Mouse (Mus musculus): ENCODE measurements around the gene Clmp. TPM values are rescaled to one million over a fixed set of nuclear protein-coding genes. Genes with fewer than 3 reads are reported as not detected.

The Clmp gene
- polyA plus RNA-seq, 1 experiment: 3.5 TPM

DNA sequence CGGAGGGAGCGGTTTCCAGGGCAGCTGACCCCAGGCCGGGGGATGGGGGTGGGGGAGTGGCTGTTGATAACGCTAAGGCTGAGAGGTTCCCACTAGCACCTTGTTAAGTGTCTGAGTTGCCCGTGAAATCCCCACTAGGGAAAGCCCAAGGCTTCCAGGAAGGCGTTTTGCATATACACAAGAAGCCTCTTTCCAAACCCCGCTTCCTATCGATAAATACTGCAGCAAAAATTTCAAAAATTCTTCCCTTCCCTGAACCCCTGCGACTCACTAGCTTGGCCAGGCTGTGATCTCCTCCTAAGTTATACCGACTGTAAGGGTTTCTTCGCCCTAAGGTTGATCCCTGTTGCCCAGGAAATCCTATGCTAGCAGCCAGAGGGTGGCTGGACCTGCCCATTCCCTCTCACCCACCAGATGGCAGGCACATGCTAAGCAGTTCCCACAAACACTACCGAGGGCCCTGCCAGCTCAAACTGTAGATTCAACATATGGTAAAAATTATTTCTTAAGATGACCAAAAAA lies 71.4 kb downstream of the Clmp start:
- no peaks in the 10 kb centered on the region for H3K4me1 ChIP-seq (ENCODE audit: control insufficient read depth, insufficient read depth, low read length)
- H3K9me3 ChIP-seq (replicated peaks; ENCODE audit: control insufficient read depth, insufficient read depth, low read length, poor library complexity, severe bottlenecking): no peaks in the 10 kb centered on the region
- peak overlapping the region; percentile 27 for H3K4me3 ChIP-seq (ENCODE audit: low read depth, low read length)
- H3K36me3 ChIP-seq (ENCODE audit: control insufficient read depth, insufficient read depth, low read length, poor library complexity, severe bottlenecking): no peaks in the 10 kb centered on the region
- H3K9ac ChIP-seq (ENCODE audit: low read depth, poor library complexity, severe bottlenecking): peak overlapping the region; percentile 37
- peak overlapping the region; percentile 35; the same call in 1 of the 2 replicates for H3K27ac ChIP-seq (ENCODE audit: insufficient read depth, low read length)
- no peaks in the 10 kb centered on the region for H3K27me3 ChIP-seq (ENCODE audit: control insufficient read depth, insufficient read depth, low read length, poor library complexity, severe bottlenecking)
- TF ChIP-seq POLR2A (IDR thresholded peaks at IDR 0.05; ENCODE audit: insufficient read depth, low read length) (no peak), EP300 (IDR thresholded peaks at IDR 0.05; ENCODE audit: insufficient read depth, low read depth, low read length) (0 out of 2 replicates have a peak, but pooled peaks have one; percentile 6), CTCF (IDR thresholded peaks at IDR 0.05; ENCODE audit: low read depth, low read length) (peak; percentile 43)

DNA sequence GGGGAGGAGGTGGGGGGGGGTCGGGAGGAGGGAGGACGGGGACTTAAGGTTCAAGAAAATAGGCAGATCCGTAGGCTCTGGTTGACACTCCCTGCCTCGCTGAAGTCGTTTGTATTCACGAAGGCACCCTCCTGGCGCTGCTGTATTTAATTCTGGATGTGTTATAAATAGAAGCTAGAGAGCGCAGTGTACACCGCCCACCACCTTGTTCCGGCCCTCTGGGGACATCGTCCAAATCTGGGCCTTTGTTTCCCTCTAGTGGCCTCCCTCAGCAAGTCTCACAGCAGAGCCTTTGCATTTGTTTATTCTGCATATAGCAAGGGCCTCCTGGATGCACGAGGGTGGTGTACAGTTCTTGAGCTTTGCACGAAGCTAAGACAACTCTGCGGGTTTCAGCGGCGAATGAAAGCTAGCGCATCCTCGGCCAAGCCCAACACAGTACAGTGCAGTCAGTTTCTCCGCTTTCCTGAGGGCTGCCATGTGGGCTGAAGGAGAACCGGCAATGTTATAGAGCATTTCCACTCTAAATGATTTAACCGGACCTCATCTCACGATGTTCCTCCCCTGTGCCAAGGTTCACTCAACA lies 72.0 kb downstream of the Clmp start:
- Histone ChIP-seq H3K4me3 (ENCODE audit: low read depth, low read length) (peak overlapping the region; percentile 46), H3K27ac (ENCODE audit: insufficient read depth, low read length) (peak overlapping the region; percentile 39; the same call in 1 of the 2 replicates), H3K9me3 (replicated peaks; ENCODE audit: control insufficient read depth, insufficient read depth, low read length, poor library complexity, severe bottlenecking) (no peaks in the 10 kb centered on the region), H3K9ac (ENCODE audit: low read depth, poor library complexity, severe bottlenecking) (peak overlapping the region; percentile 37), H3K4me1 (ENCODE audit: control insufficient read depth, insufficient read depth, low read length) (no peaks in the 10 kb centered on the region), H3K27me3 (ENCODE audit: control insufficient read depth, insufficient read depth, low read length, poor library complexity, severe bottlenecking) (no peaks in the 10 kb centered on the region), H3K36me3 (ENCODE audit: control insufficient read depth, insufficient read depth, low read length, poor library complexity, severe bottlenecking) (no peaks in the 10 kb centered on the region)
- 0 out of 2 replicates have a peak, but pooled peaks have one; percentile 35 for TF ChIP-seq EP300 (IDR thresholded peaks at IDR 0.05; ENCODE audit: insufficient read depth, low read depth, low read length)
- peak; percentile 65 for TF ChIP-seq CTCF (IDR thresholded peaks at IDR 0.05; ENCODE audit: low read depth, low read length)
- TF ChIP-seq POLR2A (IDR thresholded peaks at IDR 0.05; ENCODE audit: insufficient read depth, low read length): no peak

DNA sequence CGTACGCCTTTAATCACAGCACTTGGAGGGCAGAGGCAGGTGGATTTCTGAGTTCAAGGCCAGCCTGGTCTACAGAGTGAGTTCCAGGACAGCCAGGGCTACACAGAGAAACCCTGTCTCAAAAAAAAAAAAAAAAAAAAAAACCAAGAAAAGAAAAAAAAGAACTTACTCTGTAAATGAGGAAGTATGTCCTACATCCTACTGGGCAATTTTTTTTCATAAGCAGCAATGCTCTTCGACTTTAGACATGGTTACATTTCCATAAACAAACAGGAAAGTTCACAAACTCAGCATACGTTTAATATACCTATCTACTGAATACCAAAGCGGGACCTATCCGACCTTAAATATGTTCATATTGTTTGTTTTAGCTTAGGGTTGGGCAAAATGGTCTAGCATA lies 76.6 kb downstream of the Clmp start:
- Histone ChIP-seq H3K36me3 (ENCODE audit: control insufficient read depth, insufficient read depth, low read length, poor library complexity, severe bottlenecking) (no peaks in the 10 kb centered on the region), H3K4me1 (ENCODE audit: control insufficient read depth, insufficient read depth, low read length) (peaks cover 2% of the 10 kb centered on the region), H3K4me3 (ENCODE audit: low read depth, low read length) (no peak overlapping the region), H3K27me3 (ENCODE audit: control insufficient read depth, insufficient read depth, low read length, poor library complexity, severe bottlenecking) (no peaks in the 10 kb centered on the region), H3K9me3 (replicated peaks; ENCODE audit: control insufficient read depth, insufficient read depth, low read length, poor library complexity, severe bottlenecking) (no peaks in the 10 kb centered on the region), H3K9ac (ENCODE audit: low read depth, poor library complexity, severe bottlenecking) (no peak overlapping the region), H3K27ac (ENCODE audit: insufficient read depth, low read length) (no peak overlapping the region)
- TF ChIP-seq POLR2A (IDR thresholded peaks at IDR 0.05; ENCODE audit: insufficient read depth, low read length): no peak
- TF ChIP-seq EP300 (IDR thresholded peaks at IDR 0.05; ENCODE audit: insufficient read depth, low read depth, low read length): no peak
- no peak for TF ChIP-seq CTCF (IDR thresholded peaks at IDR 0.05; ENCODE audit: low read depth, low read length)

DNA sequence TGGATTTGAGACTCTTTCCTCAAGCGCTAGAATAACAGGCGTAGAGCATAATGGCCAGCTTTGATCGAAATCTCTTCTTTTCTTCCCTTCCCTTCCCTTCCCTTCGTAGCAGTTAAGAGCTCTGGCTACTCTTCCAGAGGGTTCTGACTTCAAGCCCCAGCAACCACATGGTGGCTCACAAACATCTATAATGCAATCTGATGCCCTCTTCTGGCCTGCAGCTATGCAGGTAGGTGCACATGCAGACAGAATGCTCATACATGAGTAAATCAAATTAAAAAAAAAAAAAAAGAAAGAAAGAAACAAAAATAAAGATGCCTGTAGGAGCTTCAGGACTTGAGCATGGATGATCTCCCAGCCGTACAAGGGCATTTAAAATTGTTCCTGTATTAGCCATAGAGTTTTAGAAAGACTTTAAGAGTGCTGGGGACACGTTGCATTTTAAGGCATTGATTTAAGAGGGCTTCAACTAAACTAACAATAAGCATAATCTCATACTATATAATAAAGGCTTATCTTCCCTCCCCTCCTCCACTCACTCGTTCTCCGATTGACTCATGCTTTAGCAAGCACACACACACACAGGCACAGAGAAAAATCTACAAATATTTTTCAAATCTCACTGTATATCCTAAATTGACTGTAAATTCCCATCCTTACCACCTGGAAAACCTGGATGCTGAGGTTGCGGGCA lies 79.3 kb downstream of the Clmp start:
- no peak for TF ChIP-seq POLR2A (IDR thresholded peaks at IDR 0.05; ENCODE audit: insufficient read depth, low read length)
- TF ChIP-seq CTCF (IDR thresholded peaks at IDR 0.05; ENCODE audit: low read depth, low read length): no peak
- TF ChIP-seq EP300 (IDR thresholded peaks at IDR 0.05; ENCODE audit: insufficient read depth, low read depth, low read length): no peak
- no peaks in the 10 kb centered on the region for H3K36me3 ChIP-seq (ENCODE audit: control insufficient read depth, insufficient read depth, low read length, poor library complexity, severe bottlenecking)
- no peaks in the 10 kb centered on the region for H3K27me3 ChIP-seq (ENCODE audit: control insufficient read depth, insufficient read depth, low read length, poor library complexity, severe bottlenecking)
- H3K4me3 ChIP-seq (ENCODE audit: low read depth, low read length): peak overlapping the region; percentile 34
- H3K9me3 ChIP-seq (replicated peaks; ENCODE audit: control insufficient read depth, insufficient read depth, low read length, poor library complexity, severe bottlenecking): no peaks in the 10 kb centered on the region
- peak overlapping the region; percentile 94 for H3K27ac ChIP-seq (ENCODE audit: insufficient read depth, low read length)
- peaks cover 2% of the 10 kb centered on the region for H3K4me1 ChIP-seq (ENCODE audit: control insufficient read depth, insufficient read depth, low read length)
- H3K9ac ChIP-seq (ENCODE audit: low read depth, poor library complexity, severe bottlenecking): peak overlapping the region; percentile 77

DNA sequence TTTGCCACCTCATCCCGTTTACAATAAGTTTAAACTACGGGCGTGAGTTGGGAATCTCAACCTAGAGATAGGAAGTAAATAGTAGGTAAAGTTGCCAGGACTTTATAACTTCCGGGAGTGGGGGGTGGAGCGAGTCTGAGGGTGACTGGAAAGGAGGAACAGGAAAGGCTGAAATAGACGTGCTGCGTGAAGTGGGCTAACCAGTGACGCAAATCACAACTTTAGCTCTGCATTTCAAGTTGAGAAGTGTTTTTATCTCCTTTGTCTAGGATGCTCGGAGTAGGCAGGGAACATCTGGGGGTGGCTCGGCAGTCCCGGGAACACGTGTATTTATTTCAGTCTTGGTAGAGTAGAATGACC lies 79.8 kb downstream of the Clmp start:
- Histone ChIP-seq H3K27ac (ENCODE audit: insufficient read depth, low read length) (peak overlapping the region; percentile 94), H3K4me1 (ENCODE audit: control insufficient read depth, insufficient read depth, low read length) (peaks cover 2% of the 10 kb centered on the region), H3K9ac (ENCODE audit: low read depth, poor library complexity, severe bottlenecking) (peak overlapping the region; percentile 77), H3K9me3 (replicated peaks; ENCODE audit: control insufficient read depth, insufficient read depth, low read length, poor library complexity, severe bottlenecking) (no peaks in the 10 kb centered on the region), H3K27me3 (ENCODE audit: control insufficient read depth, insufficient read depth, low read length, poor library complexity, severe bottlenecking) (no peaks in the 10 kb centered on the region), H3K36me3 (ENCODE audit: control insufficient read depth, insufficient read depth, low read length, poor library complexity, severe bottlenecking) (no peaks in the 10 kb centered on the region), H3K4me3 (ENCODE audit: low read depth, low read length) (peak overlapping the region; percentile 34)
- TF ChIP-seq CTCF (IDR thresholded peaks at IDR 0.05; ENCODE audit: low read depth, low read length) (no peak), POLR2A (IDR thresholded peaks at IDR 0.05; ENCODE audit: insufficient read depth, low read length) (no peak), EP300 (IDR thresholded peaks at IDR 0.05; ENCODE audit: insufficient read depth, low read depth, low read length) (no peak)

All from ES-Bruce4 (cell line).